In the genomic region with DNA sequence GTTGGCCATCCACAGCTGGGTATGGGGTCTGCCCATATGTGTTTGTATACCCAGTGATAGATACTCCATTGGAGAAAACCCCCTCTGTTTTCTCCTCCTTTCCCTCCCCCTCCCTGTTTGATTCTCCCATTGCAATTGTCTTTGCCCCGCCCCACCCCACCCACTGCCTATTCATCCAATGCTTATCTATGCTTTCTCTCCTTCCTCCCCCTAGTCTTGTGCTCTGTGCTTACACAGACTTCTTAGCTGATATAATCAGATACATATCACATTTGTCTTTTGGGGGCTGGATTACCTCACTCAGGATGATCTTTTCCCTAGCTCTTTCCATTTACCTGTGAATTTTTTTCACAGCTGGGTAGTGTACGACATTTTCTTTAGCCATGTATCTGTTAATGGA, we compare ENCODE assay signal across 30 mouse cellular contexts. TPM values are rescaled to one million over a fixed set of nuclear protein-coding genes. Genes with fewer than 3 reads are reported as not detected.
DNase-seq lines count a peak whose midpoint lies in the region; ATAC-seq and TF ChIP-seq lines count a peak whose summit lies in the region.
"Had no signal": no experiment of that assay in that cellular context is flagged by ENCODE, and none has a peak within 500 bp of the region (broad histone marks: within the 10 kb centered on the region; RNA-seq: fewer than 3 reads in every experiment).

No protein-coding gene starts in this region.

- no peaks in the 10 kb centered on the region for H3K27me3 ChIP-seq in heart, embryonic 11.5 days (ENCODE audit: control insufficient read depth, insufficient read depth, low read length)
- no peaks in the 10 kb centered on the region for H3K27me3 ChIP-seq in heart, adult 2 months (ENCODE audit: control insufficient read depth, insufficient read depth, low read length)
- H3K27me3 ChIP-seq in MEL (ENCODE audit: control insufficient read depth in 1 of 2, insufficient read depth in 2 of 2, low read length in 2 of 2), result no peaks in the 10 kb centered on the region
- H3K27me3 ChIP-seq in liver, embryonic 13.5 days, result no peaks in the 10 kb centered on the region
- H3K27me3 ChIP-seq in liver, embryonic 16.5 days (ENCODE audit: control insufficient read depth, insufficient read depth, low read depth, low read length), result no peaks in the 10 kb centered on the region
- H3K27me3 ChIP-seq: CH12.LX; heart, embryonic 15.5 days had no signal

- H3K9me3 ChIP-seq in heart, embryonic 11.5 days (replicated peaks; ENCODE audit: control insufficient read depth, low read length), result no peaks in the 10 kb centered on the region
- no peaks in the 10 kb centered on the region for H3K9me3 ChIP-seq in MEL (replicated peaks; ENCODE audit: insufficient read depth, low read length)
- no peaks in the 10 kb centered on the region for H3K9me3 ChIP-seq in liver, embryonic 13.5 days (replicated peaks)
- H3K9me3 ChIP-seq in liver, embryonic 16.5 days (replicated peaks; ENCODE audit: control insufficient read depth, low read length), result no peaks in the 10 kb centered on the region
- H3K9me3 ChIP-seq: G1E; heart, embryonic 10.5 days; heart, embryonic 15.5 days had no signal

- H3K79me2 ChIP-seq in heart, adult 2 months (replicated peaks; ENCODE audit: control insufficient read depth, insufficient read depth, low read length), result no peaks in the 10 kb centered on the region
- no peaks in the 10 kb centered on the region for H3K79me2 ChIP-seq in MEL (ENCODE audit: control insufficient read depth, insufficient read depth, low read length, poor library complexity)

- no peak for TF ChIP-seq CTCF in heart, adult 2 months (IDR thresholded peaks at IDR 0.05)
- no peak for TF ChIP-seq CTCF in MEL (IDR thresholded peaks at IDR 0.05 in 2 of 3, conservative IDR thresholded peaks at IDR 0.05 in 1 of 3; ENCODE audit: control insufficient read depth in 1 of 3, insufficient read depth in 1 of 3, low read depth in 2 of 3, low read length in 3 of 3, poor library complexity in 1 of 3, severe bottlenecking in 1 of 3)

- 0 out of 2 replicates have a peak, but pooled peaks have one; percentile 39 for ATAC-seq in heart, embryonic 11.5 days (replicated peaks; ENCODE audit: insufficient number of reproducible peaks, low FRiP score, low TSS enrichment)
- ATAC-seq in liver, embryonic 13.5 days (ENCODE audit: low read depth), result peak; percentile 15; the same call in 1 of the 2 replicates
- ATAC-seq in liver, embryonic 16.5 days (ENCODE audit: low read depth), result no peak
- ATAC-seq: activated CD4-positive, CD25-positive, alpha-beta regulatory T cell, adult 4 months; forebrain, embryonic 14.5 days; hindbrain, postnatal 0 days; inflammation-experienced regulatory T-cells, adult 6 months; intestine, embryonic 16.5 days had no signal

- no peak for DNase-seq in heart, adult 2 months
- DNase-seq in MEL (ENCODE audit: low read depth, low spot score), result peak; percentile 26
- no peak for DNase-seq in liver, embryonic 13.5 days
- DNase-seq in right cerebral cortex, adult 18-20 months, result no peak
- DNase-seq in adrenal gland, postnatal 4 days (ENCODE audit: low spot score in 2 of 2), result no peak
- DNase-seq: adrenal gland, adult 8-10 months; adrenal gland, postnatal 25 days; B cell, adult 2 months; cerebellum, adult 18-20 months; cerebellum, adult 9-10 months; cerebellum, postnatal 14 days; gastrocnemius, postnatal 36 days; heart, postnatal 10 days; heart, postnatal 4 days had no signal

- H3K4me2 ChIP-seq in heart, embryonic 11.5 days, result no peak overlapping the region
- 0 out of 2 replicates have a peak overlapping the region, but pooled peaks have one; percentile 1 for H3K4me2 ChIP-seq in liver, embryonic 13.5 days
- H3K4me2 ChIP-seq in liver, embryonic 16.5 days (ENCODE audit: low read depth, low read length), result peak overlapping the region; percentile 22; the same call in 1 of the 2 replicates
- H3K4me2 ChIP-seq: heart, embryonic 15.5 days; hindbrain, embryonic 14.5 days had no signal

- peaks cover 33% of the 10 kb centered on the region for H3K36me3 ChIP-seq in heart, embryonic 11.5 days (ENCODE audit: control insufficient read depth, insufficient read depth, low read length)
- H3K36me3 ChIP-seq in heart, adult 2 months (ENCODE audit: control insufficient read depth, insufficient read depth, low read length), result peaks cover 5% of the 10 kb centered on the region
- peaks cover 31 to 38% of the 10 kb centered on the region in 2 experiments for H3K36me3 ChIP-seq in MEL (ENCODE audit: control insufficient read depth in 1 of 2, insufficient read depth in 2 of 2, low read length in 2 of 2)
- peaks cover 55% of the 10 kb centered on the region for H3K36me3 ChIP-seq in liver, embryonic 13.5 days
- peaks cover 15% of the 10 kb centered on the region for H3K36me3 ChIP-seq in liver, embryonic 16.5 days (ENCODE audit: control insufficient read depth, insufficient read depth)

- intact Hi-C loops in heart, adult 2 months (cut with DNase I), result no loop called here

- 78% methylated on average over 2 of the region's 2 CpGs for WGBS in heart, embryonic 11.5 days (ENCODE audit: insufficient replicate concordance)
- 93% methylated on average over 2 of the region's 2 CpGs for WGBS in heart, adult 2 months
- 62% methylated on average over 2 of the region's 2 CpGs for WGBS in liver, embryonic 13.5 days (ENCODE audit: insufficient replicate concordance)
- 61% methylated on average over 2 of the region's 2 CpGs for WGBS in liver, embryonic 16.5 days (ENCODE audit: insufficient replicate concordance)

- H3K4me3 ChIP-seq in heart, embryonic 11.5 days (ENCODE audit: low read depth, low read length), result no peak overlapping the region
- H3K4me3 ChIP-seq in heart, adult 2 months, result no peak overlapping the region
- H3K4me3 ChIP-seq in MEL (ENCODE audit: control insufficient read depth in 1 of 2, insufficient read depth in 1 of 2, low read depth in 2 of 2, low read length in 2 of 2), result no peak overlapping the region
- H3K4me3 ChIP-seq in liver, embryonic 13.5 days (replicated peaks), result no peak overlapping the region
- no peak overlapping the region for H3K4me3 ChIP-seq in liver, embryonic 16.5 days (ENCODE audit: low read depth, low read length)
- H3K4me3 ChIP-seq: heart, embryonic 10.5 days; heart, embryonic 15.5 days had no signal

- H3K4me1 ChIP-seq in heart, embryonic 11.5 days (ENCODE audit: control insufficient read depth, insufficient read depth, low read length), result no peaks in the 10 kb centered on the region
- no peaks in the 10 kb centered on the region for H3K4me1 ChIP-seq in heart, adult 2 months (ENCODE audit: control insufficient read depth, insufficient read depth, low read length)
- H3K4me1 ChIP-seq in MEL (ENCODE audit: control insufficient read depth in 1 of 2, insufficient read depth in 2 of 2, low read length in 2 of 2), result peaks cover 23 to 38% of the 10 kb centered on the region in 2 experiments
- peaks cover 50% of the 10 kb centered on the region for H3K4me1 ChIP-seq in liver, embryonic 13.5 days (replicated peaks)
- H3K4me1 ChIP-seq in liver, embryonic 16.5 days (ENCODE audit: control insufficient read depth, low read depth, low read length), result peaks cover 29% of the 10 kb centered on the region
- H3K4me1 ChIP-seq: heart, embryonic 10.5 days; heart, embryonic 15.5 days had no signal

- no peak overlapping the region for H3K27ac ChIP-seq in heart, embryonic 11.5 days (ENCODE audit: low read depth, low read length)
- no peak overlapping the region for H3K27ac ChIP-seq in heart, adult 2 months
- H3K27ac ChIP-seq in MEL (ENCODE audit: control insufficient read depth, low read depth, low read length), result peak overlapping the region; percentile 31; the same call in 1 of the 2 replicates
- H3K27ac ChIP-seq in liver, embryonic 13.5 days, result peak overlapping the region; percentile 94
- peak overlapping the region; percentile 71 for H3K27ac ChIP-seq in liver, embryonic 16.5 days (ENCODE audit: low read length)
- H3K27ac ChIP-seq: heart, embryonic 10.5 days; heart, embryonic 15.5 days; hindbrain, embryonic 14.5 days; hindbrain, postnatal 0 days had no signal

- TF ChIP-seq EP300 in heart, adult 2 months (IDR thresholded peaks at IDR 0.05; ENCODE audit: insufficient read depth, low read depth, low read length), result no peak
- no peak; a peak in 1 of 4 replicates for TF ChIP-seq EP300 in MEL (IDR thresholded peaks at IDR 0.05; ENCODE audit: low read depth in 1 of 2, low read length in 2 of 2)

- no peak for TF ChIP-seq RAD21 in MEL (IDR thresholded peaks at IDR 0.05; ENCODE audit: low read depth, low read length)

- TF ChIP-seq POLR2A in heart, adult 2 months (IDR thresholded peaks at IDR 0.05; ENCODE audit: insufficient read depth, low read depth, low read length), result no peak
- TF ChIP-seq POLR2A in MEL (IDR thresholded peaks at IDR 0.05; ENCODE audit: control insufficient read depth in 1 of 2, insufficient read depth in 1 of 2, low read depth in 1 of 2, low read length in 2 of 2, poor library complexity in 1 of 2), result no peak

- no peak overlapping the region for H3K9ac ChIP-seq in heart, embryonic 11.5 days (ENCODE audit: low read depth, low read length)
- H3K9ac ChIP-seq in heart, adult 2 months (ENCODE audit: low read depth, low read length), result no peak overlapping the region
- no peak overlapping the region for H3K9ac ChIP-seq in MEL (ENCODE audit: control insufficient read depth, low read depth, low read length, poor library complexity, severe bottlenecking)
- H3K9ac ChIP-seq in liver, embryonic 13.5 days, result no peak overlapping the region
- H3K9ac ChIP-seq in liver, embryonic 16.5 days (ENCODE audit: low read depth, low read length), result no peak overlapping the region
- H3K9ac ChIP-seq: heart, embryonic 15.5 days; hindbrain, embryonic 14.5 days had no signal

RNA-seq across cellular contexts. Expression of a gene that starts 23.5 kb away (rescaled TPM):
- polyA plus RNA-seq in heart, embryonic 11.5 days (2014; fragmentation: Nextera tagmentation; extraction: Ambion mirVana), result 54.8 and 66.1 TPM in 2 replicates
- total RNA-seq in heart, adult 2 months (2021), result 10 to 100 TPM; 42.4 to 48.0 TPM
- polyA plus RNA-seq in heart, adult 2 months (2012; rRNA removed), result 14.8 and 34.7 TPM in 2 replicates
- 18.9 and 50.4 TPM in 2 replicates for total RNA-seq in MEL (2012; rRNA removed)
- 10 to 100 TPM in 1 of 2 experiments, not detected in 1; 50.2 TPM for polyA plus RNA-seq in MEL (2012; ENCODE audit: insufficient read depth in 1 of 2, insufficient read length in 2 of 2, low read depth in 1 of 2, low replicate concordance in 2 of 2, missing spikeins in 1 of 2)
- polyA plus RNA-seq in liver, embryonic 13.5 days (2015; fragmentation: Nextera tagmentation; extraction: Ambion mirVana), result 13.9 and 16.9 TPM in 2 replicates
- polyA plus RNA-seq in liver, embryonic 16.5 days (2015; fragmentation: Nextera tagmentation; extraction: Ambion mirVana), result 14.9 and 15.0 TPM in 2 replicates
- 10 to 100 TPM; 22.9 to 25.0 TPM for total RNA-seq in adrenal gland, postnatal 4 days (2021)

RNA-seq across cellular contexts. Expression of a gene that starts 48.9 kb away (rescaled TPM):
- polyA plus RNA-seq in heart, embryonic 11.5 days (2014; fragmentation: Nextera tagmentation; extraction: Ambion mirVana), result 11.3 and 12.2 TPM in 2 replicates
- total RNA-seq in heart, adult 2 months (2021), result 100 to 1,000 TPM; 123 to 156 TPM
- polyA plus RNA-seq in heart, adult 2 months (2012; rRNA removed), result 19.1 and 64.0 TPM in 2 replicates
- 17.6 and 28.6 TPM in 2 replicates for total RNA-seq in MEL (2012; rRNA removed)
- 100 to 1,000 TPM in 1 of 2 experiments, 10 to 100 TPM in 1; 16.6 to 132 TPM for polyA plus RNA-seq in MEL (2012; ENCODE audit: insufficient read depth in 1 of 2, insufficient read length in 2 of 2, low read depth in 1 of 2, low replicate concordance in 2 of 2, missing spikeins in 1 of 2)
- 4.3 and 12.1 TPM in 2 replicates for polyA plus RNA-seq in liver, embryonic 13.5 days (2015; fragmentation: Nextera tagmentation; extraction: Ambion mirVana)
- 3.3 and 5.6 TPM in 2 replicates for polyA plus RNA-seq in liver, embryonic 16.5 days (2015; fragmentation: Nextera tagmentation; extraction: Ambion mirVana)
- total RNA-seq in adrenal gland, postnatal 4 days (2021), result 10 to 100 TPM; 74.6 to 87.8 TPM
- polyA plus RNA-seq: embryonic facial prominence, embryonic 14.5 days; forebrain, embryonic 14.5 days; intestine, embryonic 16.5 days had no signal

RNA-seq across cellular contexts. Expression of a gene that starts 56.9 kb away (rescaled TPM):
- 1.5 and 1.8 TPM in 2 replicates for polyA plus RNA-seq in heart, embryonic 11.5 days (2014; fragmentation: Nextera tagmentation; extraction: Ambion mirVana)
- not detected for total RNA-seq in heart, adult 2 months (2021)
- 0.10 TPM in 1 of 2 replicates, not detected in the other for polyA plus RNA-seq in heart, adult 2 months (2012; rRNA removed)
- total RNA-seq in MEL (2012; rRNA removed), result not detected in 2 replicates
- not detected for polyA plus RNA-seq in MEL (2012; ENCODE audit: insufficient read depth in 1 of 2, insufficient read length in 2 of 2, low read depth in 1 of 2, low replicate concordance in 2 of 2, missing spikeins in 1 of 2)
- 45.4 and 51.5 TPM in 2 replicates for polyA plus RNA-seq in liver, embryonic 13.5 days (2015; fragmentation: Nextera tagmentation; extraction: Ambion mirVana)
- 57.6 and 60.4 TPM in 2 replicates for polyA plus RNA-seq in liver, embryonic 16.5 days (2015; fragmentation: Nextera tagmentation; extraction: Ambion mirVana)
- total RNA-seq in adrenal gland, postnatal 4 days (2021), result 1 to 10 TPM in 1 of 2 experiments, not detected in 1; 6.6 TPM
- total RNA-seq: adrenal gland, adult 8-10 months; adrenal gland, postnatal 25 days; CH12.LX; G1E; gastrocnemius, adult 8-10 months; gastrocnemius, postnatal 36 days; granulocyte monocyte progenitor cell, adult 5-6 weeks; heart, postnatal 10 days; hindbrain, postnatal 0 days had no signal
- polyA plus RNA-seq: activated CD4-positive, CD25-positive, alpha-beta regulatory T cell, adult 4 months; embryonic facial prominence, embryonic 14.5 days; forebrain, embryonic 11.5 days; forebrain, embryonic 14.5 days; G1E; hindbrain, embryonic 14.5 days; hindbrain, postnatal 0 days; inflammation-experienced regulatory T-cells, adult 6 months had no signal

Comparison
In these comparisons a context has a peak if more than half of its experiments do, and no peak if none do; other contexts are left out.
1. H3K27ac ChIP-seq: peak in MEL (single experiment), liver, embryonic 13.5 days (single experiment) and liver, embryonic 16.5 days (single experiment); none in heart, embryonic 11.5 days (single experiment) and heart, adult 2 months (single experiment).
2. RNA of a gene that starts 56.9 kb away (polyA plus RNA-seq): 57.6 to 60.4 TPM in liver, embryonic 16.5 days and 45.4 to 51.5 TPM in liver, embryonic 13.5 days; 1.5 to 1.8 TPM in heart, embryonic 11.5 days, 0.10 TPM in heart, adult 2 months and not detected in MEL; every median in the first group is over 10 times any median in the second.